Mouse (Mus musculus): ENCODE data around the gene Cuedc2. TPM values are rescaled to one million over a fixed set of nuclear protein-coding genes. Genes with fewer than 3 reads are reported as not detected.

The Cuedc2 gene
- polyA plus RNA-seq, 1 experiment from 2014 or later = 67.3 TPM

GRCm38 (mm10) chr19:46324918-46325317, 13.6 kb downstream of the Cuedc2 start:
- Histone ChIP-seq H3K9ac (ENCODE audit: low read depth, low read length) (no peak overlapping the region), H3K4me3 (ENCODE audit: low read depth, low read length) (no peak overlapping the region), H3K27me3 (ENCODE audit: control insufficient read depth, insufficient read depth, low read depth, low read length) (peaks cover 77% of the 10 kb centered on the region), H3K9me3 (replicated peaks; ENCODE audit: control insufficient read depth, low read length) (no peaks in the 10 kb centered on the region), H3K27ac (ENCODE audit: low read length) (no peak overlapping the region), H3K4me2 (ENCODE audit: low read depth, low read length) (no peak overlapping the region), H3K36me3 (ENCODE audit: control insufficient read depth, insufficient read depth) (no peaks in the 10 kb centered on the region), H3K4me1 (ENCODE audit: control insufficient read depth, low read depth, low read length) (peaks cover 29% of the 10 kb centered on the region)
- no peak for ATAC-seq (ENCODE audit: low read depth)
- WGBS (ENCODE audit: insufficient replicate concordance) = 42% methylated on average over 5 of the region's 5 CpGs

GRCm38 (mm10) chr19:46324366-46324765, 14.1 kb downstream of the Cuedc2 start:
- Histone ChIP-seq H3K4me1 (ENCODE audit: control insufficient read depth, low read depth, low read length) (peaks cover 24% of the 10 kb centered on the region), H3K9me3 (replicated peaks; ENCODE audit: control insufficient read depth, low read length) (no peaks in the 10 kb centered on the region), H3K27ac (ENCODE audit: low read length) (no peak overlapping the region), H3K9ac (ENCODE audit: low read depth, low read length) (no peak overlapping the region), H3K36me3 (ENCODE audit: control insufficient read depth, insufficient read depth) (no peaks in the 10 kb centered on the region), H3K4me3 (ENCODE audit: low read depth, low read length) (no peak overlapping the region), H3K27me3 (ENCODE audit: control insufficient read depth, insufficient read depth, low read depth, low read length) (peaks cover 83% of the 10 kb centered on the region), H3K4me2 (ENCODE audit: low read depth, low read length) (no peak overlapping the region)
- ATAC-seq (ENCODE audit: low read depth) = no peak
- WGBS (ENCODE audit: insufficient replicate concordance) = 57% methylated on average over 11 of the region's 11 CpGs

GRCm38 (mm10) chr19:46323716-46324115, 14.8 kb downstream of the Cuedc2 start:
- Histone ChIP-seq H3K4me3 (ENCODE audit: low read depth, low read length) (no peak overlapping the region), H3K4me1 (ENCODE audit: control insufficient read depth, low read depth, low read length) (peaks cover 20% of the 10 kb centered on the region), H3K27me3 (ENCODE audit: control insufficient read depth, insufficient read depth, low read depth, low read length) (peaks cover 90% of the 10 kb centered on the region), H3K9ac (ENCODE audit: low read depth, low read length) (no peak overlapping the region), H3K9me3 (replicated peaks; ENCODE audit: control insufficient read depth, low read length) (no peaks in the 10 kb centered on the region), H3K27ac (ENCODE audit: low read length) (no peak overlapping the region), H3K36me3 (ENCODE audit: control insufficient read depth, insufficient read depth) (no peaks in the 10 kb centered on the region), H3K4me2 (ENCODE audit: low read depth, low read length) (no peak overlapping the region)
- WGBS (ENCODE audit: insufficient replicate concordance) = 52% methylated on average over 5 of the region's 5 CpGs
- no peak for ATAC-seq (ENCODE audit: low read depth)

DNA sequence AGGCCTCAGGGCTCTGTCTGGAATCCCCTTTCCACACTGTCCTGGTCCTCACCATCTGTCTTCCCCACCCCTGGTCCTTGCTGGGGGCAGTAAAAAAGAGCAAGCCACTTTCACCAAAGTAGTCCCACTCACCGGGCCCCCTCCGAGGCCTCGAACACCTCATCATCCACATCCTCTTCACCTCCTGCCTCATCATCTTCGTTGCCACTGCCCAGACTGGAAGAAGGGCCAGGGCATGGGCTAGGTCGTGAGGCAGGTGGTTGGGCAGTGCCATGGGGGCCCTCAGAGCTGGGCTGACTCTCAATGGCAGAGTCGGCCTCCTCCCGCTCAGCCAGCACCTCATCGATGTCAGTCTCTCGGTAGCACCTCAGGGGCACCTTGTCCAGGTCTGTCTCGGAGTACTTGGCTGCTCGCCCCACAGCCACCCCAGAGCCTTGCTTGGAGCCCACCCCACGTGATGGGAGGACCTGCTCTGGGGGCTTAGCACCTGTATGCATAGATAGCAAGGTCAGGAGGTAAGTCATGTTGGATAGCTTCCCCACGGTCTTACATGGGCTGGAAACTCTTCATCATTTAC, 15.4 kb downstream of the Cuedc2 start:
- no peak overlapping the region for H3K4me2 ChIP-seq (ENCODE audit: low read depth, low read length)
- H3K9ac ChIP-seq (ENCODE audit: low read depth, low read length) = no peak overlapping the region
- H3K4me3 ChIP-seq (ENCODE audit: low read depth, low read length) = no peak overlapping the region
- H3K27me3 ChIP-seq (ENCODE audit: control insufficient read depth, insufficient read depth, low read depth, low read length) = peaks cover 96% of the 10 kb centered on the region
- no peaks in the 10 kb centered on the region for H3K9me3 ChIP-seq (replicated peaks; ENCODE audit: control insufficient read depth, low read length)
- no peak overlapping the region for H3K27ac ChIP-seq (ENCODE audit: low read length)
- ATAC-seq (ENCODE audit: low read depth) = no peak
- H3K36me3 ChIP-seq (ENCODE audit: control insufficient read depth, insufficient read depth) = no peaks in the 10 kb centered on the region
- 65% methylated on average over 13 of the region's 13 CpGs for WGBS (ENCODE audit: insufficient replicate concordance)
- H3K4me1 ChIP-seq (ENCODE audit: control insufficient read depth, low read depth, low read length) = peaks cover 18% of the 10 kb centered on the region

DNA sequence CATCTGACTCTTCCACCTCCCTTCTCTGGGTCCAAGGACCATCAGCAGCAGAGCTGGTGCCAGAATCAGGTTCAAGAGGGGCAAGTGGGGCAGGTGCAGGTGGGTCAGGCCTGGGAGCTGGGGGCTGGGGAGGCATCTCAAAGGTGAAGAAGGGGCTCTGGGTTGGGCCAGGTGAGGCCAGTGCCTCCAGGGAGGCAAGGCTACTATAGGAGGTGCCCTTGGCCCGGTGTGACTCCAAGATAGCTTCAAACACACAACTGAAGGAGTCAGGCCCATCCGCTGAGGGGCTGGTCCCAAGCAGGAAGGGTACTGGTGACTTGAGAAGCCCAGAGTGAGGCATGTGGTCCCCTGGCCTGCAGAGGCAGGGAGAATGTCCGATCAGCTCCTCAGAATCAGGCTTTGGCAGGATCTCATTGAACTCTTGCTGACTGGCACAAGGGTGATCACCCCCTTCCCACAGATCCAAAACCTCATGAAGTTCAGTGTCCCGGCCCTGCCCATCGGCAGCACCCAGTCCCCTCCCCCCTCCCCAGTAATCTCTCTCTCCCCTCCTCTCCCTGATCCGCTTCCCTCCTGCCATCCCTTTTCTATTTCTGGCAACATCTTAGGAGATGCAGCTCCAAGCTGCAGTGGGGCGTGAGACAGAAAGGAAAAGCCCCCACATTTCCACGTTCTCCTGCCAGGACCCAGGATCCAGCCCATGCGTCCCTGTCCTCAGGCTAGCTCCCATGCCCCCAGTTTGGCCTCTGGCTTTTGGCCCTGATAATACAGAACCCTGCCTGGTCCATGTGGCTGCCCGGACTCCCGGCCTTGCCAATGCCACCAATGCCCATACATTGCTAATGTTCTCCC, 16.1 kb downstream of the Cuedc2 start:
- H3K36me3 ChIP-seq (ENCODE audit: control insufficient read depth, insufficient read depth) = no peaks in the 10 kb centered on the region
- no peak for ATAC-seq (ENCODE audit: low read depth)
- H3K4me3 ChIP-seq (ENCODE audit: low read depth, low read length) = no peak overlapping the region
- WGBS (ENCODE audit: insufficient replicate concordance) = 53% methylated on average over 11 of the region's 11 CpGs
- H3K4me1 ChIP-seq (ENCODE audit: control insufficient read depth, low read depth, low read length) = peaks cover 19% of the 10 kb centered on the region
- H3K4me2 ChIP-seq (ENCODE audit: low read depth, low read length) = no peak overlapping the region
- H3K27ac ChIP-seq (ENCODE audit: low read length) = no peak overlapping the region
- no peak overlapping the region for H3K9ac ChIP-seq (ENCODE audit: low read depth, low read length)
- no peaks in the 10 kb centered on the region for H3K9me3 ChIP-seq (replicated peaks; ENCODE audit: control insufficient read depth, low read length)
- peaks cover 100% of the 10 kb centered on the region for H3K27me3 ChIP-seq (ENCODE audit: control insufficient read depth, insufficient read depth, low read depth, low read length)

DNA sequence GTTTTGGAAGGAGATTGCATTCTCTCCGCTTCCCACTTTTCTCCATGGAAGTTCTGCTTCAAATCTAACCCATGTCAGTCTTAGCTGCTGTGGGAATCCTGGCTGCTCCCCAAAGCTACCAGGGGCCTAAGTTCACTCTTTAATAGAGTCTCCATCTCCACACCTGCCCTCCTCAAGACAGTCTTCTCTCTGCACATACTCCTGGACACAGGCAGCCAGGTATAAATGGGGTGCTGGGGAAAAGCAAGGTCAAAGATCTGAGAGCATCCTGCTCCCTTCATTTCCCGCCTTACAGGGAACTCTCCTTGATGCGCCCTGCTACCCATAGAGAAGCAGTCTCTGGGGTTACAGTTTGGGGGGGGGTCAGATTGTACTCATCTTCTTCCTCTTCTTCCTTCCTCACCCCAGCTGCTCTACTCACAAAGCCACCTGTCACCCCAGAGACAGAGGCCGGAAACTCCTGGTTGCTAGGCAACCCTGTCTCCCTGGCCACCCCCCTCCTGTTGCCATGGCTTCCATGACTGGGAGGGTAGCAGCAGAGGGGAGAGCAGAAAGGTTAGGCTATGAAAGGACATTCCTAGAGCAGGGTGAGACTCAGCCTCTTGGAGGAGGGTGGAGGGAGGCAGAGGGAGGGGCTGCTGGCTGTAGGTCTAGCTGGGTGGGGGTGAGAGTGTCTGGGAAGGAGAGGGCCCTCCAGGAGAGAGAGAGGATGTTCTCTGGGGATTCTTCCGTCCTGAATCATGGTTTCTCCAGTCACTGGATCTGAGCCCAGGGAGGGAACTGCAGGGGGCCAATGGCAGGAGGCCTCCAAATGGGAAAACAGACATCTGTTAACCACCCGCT, 17.2 kb downstream of the Cuedc2 start:
- Histone ChIP-seq H3K4me1 (ENCODE audit: control insufficient read depth, low read depth, low read length) (peaks cover 19% of the 10 kb centered on the region), H3K27ac (ENCODE audit: low read length) (no peak overlapping the region), H3K36me3 (ENCODE audit: control insufficient read depth, insufficient read depth) (no peaks in the 10 kb centered on the region), H3K9me3 (replicated peaks; ENCODE audit: control insufficient read depth, low read length) (no peaks in the 10 kb centered on the region), H3K4me2 (ENCODE audit: low read depth, low read length) (no peak overlapping the region), H3K27me3 (ENCODE audit: control insufficient read depth, insufficient read depth, low read depth, low read length) (peaks cover 100% of the 10 kb centered on the region), H3K4me3 (ENCODE audit: low read depth, low read length) (no peak overlapping the region), H3K9ac (ENCODE audit: low read depth, low read length) (no peak overlapping the region)
- no peak for ATAC-seq (ENCODE audit: low read depth)
- 31% methylated on average over 6 of the region's 6 CpGs for WGBS (ENCODE audit: insufficient replicate concordance)

DNA sequence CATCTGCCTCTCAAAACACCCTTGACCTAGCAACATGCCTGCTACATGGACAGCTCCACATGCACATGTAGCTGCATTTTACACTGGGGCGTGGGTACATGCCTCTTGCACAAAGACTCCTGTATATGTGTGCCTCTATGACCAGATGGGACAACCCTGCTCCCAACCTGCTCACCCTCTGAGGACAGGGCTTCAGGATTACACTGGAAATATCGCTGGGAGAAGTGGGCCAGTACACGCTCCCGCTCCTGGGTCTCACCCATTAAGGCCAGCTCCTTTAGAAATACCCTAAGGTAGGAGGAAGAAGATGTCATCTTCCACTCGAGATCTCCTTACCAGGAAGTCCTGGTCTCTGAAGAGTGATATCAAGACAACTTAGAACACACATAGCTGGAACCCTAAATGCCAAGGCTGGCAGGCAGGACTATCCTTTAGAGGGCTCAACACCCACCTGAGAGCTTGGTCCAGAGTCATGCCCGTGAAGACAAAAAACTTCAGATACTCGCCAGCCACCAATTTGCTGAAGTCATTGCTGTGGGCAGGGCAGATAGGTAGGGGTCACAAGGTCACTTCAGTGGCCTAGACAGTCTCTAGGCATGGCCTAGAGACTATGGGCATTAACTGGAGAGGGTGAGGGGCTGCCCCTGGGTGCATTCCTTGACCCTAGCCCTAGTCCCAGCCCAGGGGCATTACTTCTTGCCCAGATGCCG, 18.3 kb downstream of the Cuedc2 start:
- Histone ChIP-seq H3K9ac (ENCODE audit: low read depth, low read length) (no peak overlapping the region), H3K4me1 (ENCODE audit: control insufficient read depth, low read depth, low read length) (peaks cover 30% of the 10 kb centered on the region), H3K9me3 (replicated peaks; ENCODE audit: control insufficient read depth, low read length) (no peaks in the 10 kb centered on the region), H3K27me3 (ENCODE audit: control insufficient read depth, insufficient read depth, low read depth, low read length) (peaks cover 96% of the 10 kb centered on the region), H3K4me3 (ENCODE audit: low read depth, low read length) (no peak overlapping the region), H3K27ac (ENCODE audit: low read length) (no peak overlapping the region), H3K36me3 (ENCODE audit: control insufficient read depth, insufficient read depth) (no peaks in the 10 kb centered on the region), H3K4me2 (ENCODE audit: low read depth, low read length) (no peak overlapping the region)
- ATAC-seq (ENCODE audit: low read depth) = no peak
- 56% methylated on average over 8 of the region's 8 CpGs for WGBS (ENCODE audit: insufficient replicate concordance)

DNA sequence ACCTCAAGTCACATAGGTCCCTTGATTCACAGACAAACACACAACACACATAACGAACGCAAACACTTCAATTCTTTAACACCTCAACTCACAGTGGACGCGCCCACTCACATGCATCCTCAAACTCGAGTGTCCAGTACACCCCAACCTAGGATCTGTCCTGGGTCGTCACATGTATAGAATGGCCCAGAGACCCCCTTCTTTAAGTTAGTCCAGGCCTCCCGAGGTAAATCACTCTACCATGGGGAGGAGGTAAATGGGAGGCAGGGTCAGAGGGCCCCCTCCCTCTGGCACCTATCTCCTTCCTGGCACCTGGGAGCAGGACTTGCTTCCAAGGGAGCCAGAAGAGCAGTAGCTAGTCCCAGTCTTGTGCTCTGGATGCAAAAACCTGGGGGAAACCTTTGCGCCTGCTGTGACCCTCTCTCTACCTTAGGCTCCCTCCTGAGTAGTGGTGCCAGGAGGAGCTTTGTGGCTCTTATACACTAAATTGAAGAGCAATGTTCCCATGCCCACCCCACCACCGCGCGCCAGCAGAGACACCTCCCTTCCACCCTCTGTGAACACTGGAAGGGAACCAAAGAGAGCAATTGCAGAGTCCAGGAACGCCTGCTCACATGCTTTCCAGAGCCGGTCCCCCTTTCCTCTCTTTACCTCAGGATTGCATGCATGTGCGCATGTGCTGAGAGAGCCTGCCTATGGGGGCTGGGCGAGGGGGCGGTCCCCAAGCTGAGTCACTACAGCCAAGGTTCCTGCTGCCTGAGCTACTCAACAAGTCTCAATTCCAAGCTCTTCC, 19.7 kb downstream of the Cuedc2 start:
- 14% methylated on average over 16 of the region's 16 CpGs for WGBS (ENCODE audit: insufficient replicate concordance)
- Histone ChIP-seq H3K4me1 (ENCODE audit: control insufficient read depth, low read depth, low read length) (peaks cover 44% of the 10 kb centered on the region), H3K27ac (ENCODE audit: low read length) (no peak overlapping the region), H3K9ac (ENCODE audit: low read depth, low read length) (no peak overlapping the region), H3K4me3 (ENCODE audit: low read depth, low read length) (no peak overlapping the region), H3K27me3 (ENCODE audit: control insufficient read depth, insufficient read depth, low read depth, low read length) (peaks cover 91% of the 10 kb centered on the region), H3K9me3 (replicated peaks; ENCODE audit: control insufficient read depth, low read length) (no peaks in the 10 kb centered on the region), H3K4me2 (ENCODE audit: low read depth, low read length) (no peak overlapping the region), H3K36me3 (ENCODE audit: control insufficient read depth, insufficient read depth) (no peaks in the 10 kb centered on the region)
- ATAC-seq (ENCODE audit: low read depth) = no peak
